Mouse (Mus musculus) liver, embryonic 14.5 days (tissue): Measurements from ENCODE around the gene Treh.

Source experiments
- CTCF ChIP-seq: IDR thresholded peaks from 2 replicates; pipeline ENCODE4 v1.5.1; 2016; ENCODE audit warnings: antibody characterized with exemption, low read depth, control low read depth
- EP300 ChIP-seq: IDR thresholded peaks from 2 replicates; pipeline ENCODE4 v1.6.1; 2016; ENCODE audit warnings: antibody characterized with exemption, low read depth

- TF ChIP-seq EP300: no peak
- TF ChIP-seq CTCF: no peak
Observed at GRCm38 (mm10) chr9:44691671-44692520, 18.9 kb downstream of the Treh start.
